Mouse (Mus musculus): ENCODE measurements around the gene Cldn4.

DNA sequence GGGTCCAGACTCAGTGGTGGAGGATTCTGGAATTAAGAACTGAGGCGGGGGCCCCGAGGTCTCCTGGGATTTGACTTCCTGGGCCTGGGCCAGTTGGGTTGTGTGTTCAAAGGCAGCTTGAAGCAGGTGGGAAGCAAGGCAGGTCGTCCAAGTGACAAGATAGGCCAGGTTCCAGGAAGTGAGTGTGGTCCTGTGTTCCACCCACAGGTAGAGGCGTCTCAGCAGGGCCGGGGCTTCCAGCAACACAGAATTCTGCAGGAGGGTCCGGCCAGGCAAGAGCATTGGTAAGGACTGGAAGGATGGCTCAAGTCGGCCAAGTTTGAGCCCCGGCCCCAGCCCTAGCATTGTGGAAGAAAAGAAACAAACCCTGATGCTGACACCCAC is 45.1 kb downstream of the Cldn4 start:
- TF ChIP-seq CTCF (IDR thresholded peaks at IDR 0.05; ENCODE audit: control insufficient read depth, insufficient read depth, insufficient replicate concordance, low read depth, low read length), result no peak
- TF ChIP-seq POLR2A (IDR thresholded peaks at IDR 0.05; ENCODE audit: control insufficient read depth, low read depth, low read length), result no peak
